Mouse (Mus musculus) kidney, postnatal 0 days (tissue): ENCODE measurements at regions not wholly inside any gene's neighbourhood (a gene's known extent, or its start where the extent isn't known, plus 50 kb on each side); places are given as distances from the start of the nearest gene placed in this dataset.
A peak's percentile ranks its signal among the peaks of the same experiment; 100 is the strongest.

Source experiments
- ATAC-seq: fragments of 200-750 bp; cut with Nextera tagmentation; replicated peaks from 2 replicates; pipeline ENCODE4 v1.8.0; 2017; ENCODE audit warnings: low read depth, moderate number of reproducible peaks, moderate TSS enrichment, moderate library complexity; ENCODE audit not compliant: low FRiP score
- DNase-seq: peaks from one replicate; pipeline ENCODE4 v3.0.0-alpha.2; 2016; ENCODE audit warnings: low spot score
- H3K27ac ChIP-seq: fragments of 300-500 bp; sonication (generic); 2 replicates; pipeline ENCODE4 v1.5.1; 2014; ENCODE audit warnings: mild to moderate bottlenecking
- H3K27me3 ChIP-seq: fragments of 300-500 bp; sonication (generic); 2 replicates; pipeline ENCODE4 v1.6.1; 2014; ENCODE audit warnings: low read length, mixed read lengths; ENCODE audit not compliant: insufficient read depth
- H3K36me3 ChIP-seq: fragments of 300-500 bp; sonication (generic); 2 replicates; pipeline ENCODE4 v1.6.1; 2014; ENCODE audit warnings: low read length, mixed read lengths; ENCODE audit not compliant: insufficient read depth
- H3K4me1 ChIP-seq: fragments of 300-500 bp; sonication (generic); replicated peaks from 2 replicates; pipeline ENCODE4 v1.6.1; 2014; ENCODE audit warnings: antibody characterized with exemption, low read length, mixed read lengths; ENCODE audit not compliant: insufficient read depth
- H3K4me2 ChIP-seq: fragments of 300-500 bp; sonication (generic); 2 replicates; pipeline ENCODE4 v1.6.1; 2014; ENCODE audit warnings: mild to moderate bottlenecking, low read length, moderate library complexity, mixed read lengths
- H3K4me3 ChIP-seq: fragments of 300-500 bp; sonication (generic); replicated peaks from 2 replicates; pipeline ENCODE4 v1.5.1; 2014; ENCODE audit warnings: low read depth, low read length
- H3K9ac ChIP-seq: fragments of 300-500 bp; sonication (generic); 2 replicates; pipeline ENCODE4 v1.6.1; 2014; ENCODE audit warnings: low read depth, low read length
- H3K9me3 ChIP-seq: fragments of 300-500 bp; sonication (generic); replicated peaks from 2 replicates; pipeline ENCODE4 v1.6.1; 2016; ENCODE audit warnings: low read length, inconsistent platforms, mixed read lengths
- CTCF ChIP-seq: IDR thresholded peaks from 2 replicates; pipeline ENCODE4 v1.5.1; 2016; ENCODE audit warnings: antibody characterized with exemption, low read depth, mild to moderate bottlenecking, moderate library complexity
- WGBS: fragments of 180-500 bp; shearing (Covaris S2); extraction: QIAGEN DNeasy Blood & Tissue Kit; methylation state at CpG from one replicate; pipeline ENCODE4 v1.1.7; 2014; 5-methylcytosine and 5-hydroxymethylcytosine counted together

GRCm38 (mm10) chr8:23314275-23315123 is 903.3 kb downstream of the Mrps31 start:
- DNase-seq = peak; percentile 80
- peak overlapping the region; percentile 60 for H3K27ac ChIP-seq
- ATAC-seq = no peak
- no peaks in the 10 kb centered on the region for H3K9me3 ChIP-seq
- H3K4me1 ChIP-seq = no peaks in the 10 kb centered on the region
- H3K4me2 ChIP-seq = peak overlapping the region; percentile 28
- no peak overlapping the region for H3K4me3 ChIP-seq
- H3K27me3 ChIP-seq = no peaks in the 10 kb centered on the region
- TF ChIP-seq CTCF = no peak
- WGBS = 57% methylated on average over 16 of the region's 16 CpGs
- H3K9ac ChIP-seq = no peak overlapping the region
- H3K36me3 ChIP-seq = no peaks in the 10 kb centered on the region

- H3K36me3 ChIP-seq = no peaks in the 10 kb centered on the region
- DNase-seq (peak; percentile 83), ATAC-seq (no peak)
- no peak overlapping the region for H3K27ac ChIP-seq
- H3K27me3 ChIP-seq = no peaks in the 10 kb centered on the region
- no peak overlapping the region for H3K9ac ChIP-seq
- no peak overlapping the region for H3K4me2 ChIP-seq
- H3K9me3 ChIP-seq = no peaks in the 10 kb centered on the region
- no peak overlapping the region for H3K4me3 ChIP-seq
- peaks cover 10% of the 10 kb centered on the region; the same call in 1 of the 2 replicates for H3K4me1 ChIP-seq
- WGBS = 39% methylated on average over 9 of the region's 9 CpGs
- TF ChIP-seq CTCF = peak; percentile 71
Measured at GRCm38 (mm10) chr8:23319556-23319955, 908.4 kb downstream of the Mrps31 start.

GRCm38 (mm10) chr8:23321166-23321565 is 910.0 kb downstream of the Mrps31 start:
- Histone ChIP-seq H3K36me3 (no peaks in the 10 kb centered on the region), H3K9me3 (no peaks in the 10 kb centered on the region), H3K4me1 (peaks cover 10% of the 10 kb centered on the region; the same call in 1 of the 2 replicates), H3K9ac (no peak overlapping the region), H3K4me2 (no peak overlapping the region), H3K27me3 (no peaks in the 10 kb centered on the region), H3K27ac (peak overlapping the region; percentile 67), H3K4me3 (no peak overlapping the region)
- 14% methylated on average over 5 of the region's 5 CpGs for WGBS
- DNase-seq (peak; percentile 69), ATAC-seq (no peak)
- no peak for TF ChIP-seq CTCF

GRCm38 (mm10) chr8:23327283-23327682 is 916.1 kb downstream of the Mrps31 start:
- Histone ChIP-seq H3K27me3 (no peaks in the 10 kb centered on the region), H3K36me3 (no peaks in the 10 kb centered on the region), H3K4me3 (no peak overlapping the region), H3K9me3 (no peaks in the 10 kb centered on the region), H3K9ac (no peak overlapping the region), H3K27ac (no peak overlapping the region), H3K4me2 (no peak overlapping the region), H3K4me1 (no peaks in the 10 kb centered on the region)
- no peak for ATAC-seq
- DNase-seq = no peak
- TF ChIP-seq CTCF = no peak
- 90% methylated on average over 4 of the region's 4 CpGs for WGBS

- peak; percentile 68 for DNase-seq
Measured at GRCm38 (mm10) chr8:23344161-23344560, 933.0 kb downstream of the Mrps31 start.

GRCm38 (mm10) chr8:23351367-23351930 is 940.3 kb downstream of the Mrps31 start:
- no peak overlapping the region for H3K9ac ChIP-seq
- DNase-seq = no peak
- no peak overlapping the region for H3K27ac ChIP-seq
- H3K4me2 ChIP-seq = peak overlapping the region; percentile 12; the same call in 1 of the 2 replicates
- no peaks in the 10 kb centered on the region for H3K9me3 ChIP-seq
- H3K36me3 ChIP-seq = no peaks in the 10 kb centered on the region
- TF ChIP-seq CTCF = no peak
- no peak for ATAC-seq
- H3K27me3 ChIP-seq = no peaks in the 10 kb centered on the region
- WGBS = 57% methylated on average over 15 of the region's 15 CpGs
- H3K4me1 ChIP-seq = no peaks in the 10 kb centered on the region
- H3K4me3 ChIP-seq = no peak overlapping the region

More at GRCm38 (mm10) chr8:23344161-23344560, 933.0 kb downstream of the Mrps31 start:
- ATAC-seq = no peak
- 23% methylated on average over 4 of the region's 4 CpGs for WGBS
- Histone ChIP-seq H3K9ac (no peak overlapping the region), H3K27me3 (no peaks in the 10 kb centered on the region), H3K4me2 (no peak overlapping the region), H3K4me1 (no peaks in the 10 kb centered on the region), H3K4me3 (no peak overlapping the region), H3K27ac (no peak overlapping the region), H3K9me3 (no peaks in the 10 kb centered on the region), H3K36me3 (no peaks in the 10 kb centered on the region)
- TF ChIP-seq CTCF = peak; percentile 77
